ENCODE assay signal across 29 mouse cellular contexts in genomic region chr19:24929041-24929440, GRCm38 (mm10). TPM values are rescaled to one million over a fixed set of nuclear protein-coding genes. Genes with fewer than 3 reads are reported as not detected.
DNase-seq lines count a peak whose midpoint lies in the region; ATAC-seq and TF ChIP-seq lines count a peak whose summit lies in the region.
"Had no signal": no experiment of that assay in that cellular context is flagged by ENCODE, and none has a peak within 500 bp of the region (broad histone marks: within the 10 kb centered on the region; RNA-seq: fewer than 3 reads in every experiment).

No protein-coding gene starts in this region.

- WGBS in embryonic facial prominence, embryonic 14.5 days, result 35% methylated on average over 1 of the region's 1 CpGs
- WGBS in embryonic facial prominence, embryonic 10.5 days, result 20% methylated on average over 1 of the region's 1 CpGs
- WGBS in lung, postnatal 0 days, result 75% methylated on average over 1 of the region's 1 CpGs
- 65% methylated on average over 1 of the region's 1 CpGs for WGBS in lung, adult 2 months
- WGBS in forebrain, embryonic 11.5 days, result 33% methylated on average over 1 of the region's 1 CpGs

- H3K4me2 ChIP-seq in embryonic facial prominence, embryonic 14.5 days (ENCODE audit: low read depth, low read length), result no peak overlapping the region
- no peak overlapping the region for H3K4me2 ChIP-seq in lung, postnatal 0 days (replicated peaks; ENCODE audit: low read depth, low read length)
- H3K4me2 ChIP-seq in forebrain, embryonic 11.5 days (ENCODE audit: low read depth, low read length, severe bottlenecking), result no peak overlapping the region
- H3K4me2 ChIP-seq: embryonic facial prominence, embryonic 13.5 days; forebrain, embryonic 15.5 days; heart, embryonic 11.5 days; heart, embryonic 15.5 days; hindbrain, embryonic 13.5 days had no signal

- DNase-seq in embryonic facial prominence, embryonic 14.5 days (ENCODE audit: low spot score), result peak; percentile 84
- no peak for DNase-seq in embryonic facial prominence, embryonic 10.5 days (ENCODE audit: low spot score)
- peak; percentile 19 for DNase-seq in lung, postnatal 0 days (ENCODE audit: low spot score)
- no peak for DNase-seq in lung, adult 2 months
- peak; percentile 70 for DNase-seq in brain, adult 2 months (ENCODE audit: low read depth, low spot score)
- no peak for DNase-seq in gastrocnemius, postnatal 4 days (ENCODE audit: low spot score in 2 of 2)
- DNase-seq in forebrain, embryonic 11.5 days (ENCODE audit: low spot score), result no peak
- DNase-seq: adrenal gland, postnatal 10 days; cerebellum, adult 11-12 months; cerebellum, adult 9-10 months; cerebellum, postnatal 25 days; gastrocnemius, postnatal 10 days; heart, adult 2 months; heart, postnatal 14 days had no signal

- no peaks in the 10 kb centered on the region for H3K4me1 ChIP-seq in embryonic facial prominence, embryonic 14.5 days (ENCODE audit: control insufficient read depth, insufficient read depth, low read length)
- peaks cover 3% of the 10 kb centered on the region; the same call in 1 of the 2 replicates for H3K4me1 ChIP-seq in embryonic facial prominence, embryonic 10.5 days
- no peaks in the 10 kb centered on the region for H3K4me1 ChIP-seq in lung, postnatal 0 days (ENCODE audit: insufficient read depth, low read depth, low read length)
- no peaks in the 10 kb centered on the region for H3K4me1 ChIP-seq in lung, adult 2 months (ENCODE audit: control insufficient read depth, insufficient read depth, low read length)
- H3K4me1 ChIP-seq in forebrain, embryonic 11.5 days (replicated peaks; ENCODE audit: control insufficient read depth, insufficient read depth, low read length), result no peaks in the 10 kb centered on the region
- H3K4me1 ChIP-seq: forebrain, embryonic 15.5 days; heart, embryonic 15.5 days; hindbrain, embryonic 13.5 days had no signal

- no peak overlapping the region for H3K9ac ChIP-seq in embryonic facial prominence, embryonic 14.5 days (ENCODE audit: low read depth, low read length)
- no peak overlapping the region for H3K9ac ChIP-seq in lung, postnatal 0 days (replicated peaks; ENCODE audit: low read depth)
- H3K9ac ChIP-seq in forebrain, embryonic 11.5 days (ENCODE audit: low read length), result no peak overlapping the region
- H3K9ac ChIP-seq: embryonic facial prominence, embryonic 13.5 days; forebrain, embryonic 15.5 days; heart, embryonic 15.5 days; hindbrain, embryonic 13.5 days had no signal

- no peak for TF ChIP-seq CTCF in lung, postnatal 0 days (IDR thresholded peaks at IDR 0.05)
- no peak for TF ChIP-seq CTCF in lung, adult 2 months (IDR thresholded peaks at IDR 0.05; ENCODE audit: insufficient read depth, low read length)

- H3K9me3 ChIP-seq in embryonic facial prominence, embryonic 14.5 days (ENCODE audit: control insufficient read depth, low read length), result no peaks in the 10 kb centered on the region
- H3K9me3 ChIP-seq in embryonic facial prominence, embryonic 10.5 days, result no peaks in the 10 kb centered on the region
- H3K9me3 ChIP-seq in lung, postnatal 0 days (ENCODE audit: low read length), result no peaks in the 10 kb centered on the region
- H3K9me3 ChIP-seq in forebrain, embryonic 11.5 days (ENCODE audit: control insufficient read depth, low read length), result no peaks in the 10 kb centered on the region
- H3K9me3 ChIP-seq: embryonic facial prominence, embryonic 13.5 days; forebrain, embryonic 10.5 days; forebrain, embryonic 15.5 days; heart, embryonic 15.5 days; hindbrain, embryonic 13.5 days had no signal

- no peaks in the 10 kb centered on the region for H3K36me3 ChIP-seq in embryonic facial prominence, embryonic 14.5 days (ENCODE audit: control insufficient read depth, insufficient read depth, low read length)
- peaks cover 3% of the 10 kb centered on the region; the same call in 1 of the 2 replicates for H3K36me3 ChIP-seq in embryonic facial prominence, embryonic 10.5 days (replicated peaks)
- no peaks in the 10 kb centered on the region for H3K36me3 ChIP-seq in lung, postnatal 0 days (ENCODE audit: insufficient read depth, low read length)
- H3K36me3 ChIP-seq in forebrain, embryonic 11.5 days (ENCODE audit: control insufficient read depth, insufficient read depth, low read length), result no peaks in the 10 kb centered on the region
- H3K36me3 ChIP-seq: forebrain, embryonic 15.5 days; heart, embryonic 15.5 days; hindbrain, embryonic 13.5 days had no signal

- no peaks in the 10 kb centered on the region for H3K27me3 ChIP-seq in embryonic facial prominence, embryonic 14.5 days (replicated peaks; ENCODE audit: control insufficient read depth, insufficient read depth, low read length)
- H3K27me3 ChIP-seq in embryonic facial prominence, embryonic 10.5 days (replicated peaks; ENCODE audit: low read depth, poor library complexity, severe bottlenecking), result no peaks in the 10 kb centered on the region
- H3K27me3 ChIP-seq in lung, postnatal 0 days (replicated peaks; ENCODE audit: insufficient read depth, low read length), result no peaks in the 10 kb centered on the region
- no peaks in the 10 kb centered on the region for H3K27me3 ChIP-seq in forebrain, embryonic 11.5 days (ENCODE audit: control insufficient read depth, insufficient read depth, low read length)
- H3K27me3 ChIP-seq: embryonic facial prominence, embryonic 13.5 days; forebrain, embryonic 15.5 days; heart, embryonic 15.5 days; hindbrain, embryonic 13.5 days had no signal

- ATAC-seq in embryonic facial prominence, embryonic 14.5 days (ENCODE audit: low read depth), result peak; percentile 44; the same call in 1 of the 2 replicates
- ATAC-seq in lung, postnatal 0 days, result no peak
- ATAC-seq in forebrain, embryonic 11.5 days (replicated peaks; ENCODE audit: low FRiP score), result no peak
- ATAC-seq: forebrain, embryonic 15.5 days; hindbrain, postnatal 0 days had no signal

- no peak overlapping the region for H3K4me3 ChIP-seq in embryonic facial prominence, embryonic 14.5 days (ENCODE audit: low read depth, low read length)
- H3K4me3 ChIP-seq in embryonic facial prominence, embryonic 10.5 days, result no peak overlapping the region
- no peak overlapping the region for H3K4me3 ChIP-seq in lung, postnatal 0 days (ENCODE audit: low read depth, low read length)
- H3K4me3 ChIP-seq in lung, adult 2 months (replicated peaks; ENCODE audit: extremely low read depth, low read depth, low read length), result no peak overlapping the region
- no peak overlapping the region for H3K4me3 ChIP-seq in forebrain, embryonic 11.5 days (ENCODE audit: low read depth, low read length)
- H3K4me3 ChIP-seq: embryonic facial prominence, embryonic 13.5 days; erythroblast, embryonic 14.5 days; forebrain, embryonic 10.5 days; forebrain, embryonic 15.5 days; heart, adult 2 months; heart, embryonic 15.5 days; hindbrain, embryonic 13.5 days had no signal

- no peak overlapping the region for H3K27ac ChIP-seq in embryonic facial prominence, embryonic 14.5 days (replicated peaks; ENCODE audit: low read depth, low read length)
- no peak overlapping the region for H3K27ac ChIP-seq in embryonic facial prominence, embryonic 10.5 days (replicated peaks)
- H3K27ac ChIP-seq in lung, postnatal 0 days (ENCODE audit: low read length), result no peak overlapping the region
- H3K27ac ChIP-seq in forebrain, embryonic 11.5 days (ENCODE audit: low read depth, low read length), result no peak overlapping the region
- H3K27ac ChIP-seq: embryonic facial prominence, embryonic 13.5 days; forebrain, embryonic 10.5 days; forebrain, embryonic 15.5 days; heart, adult 2 months; heart, embryonic 15.5 days; hindbrain, embryonic 13.5 days; hindbrain, postnatal 0 days had no signal

- TF ChIP-seq EP300 in lung, postnatal 0 days (IDR thresholded peaks at IDR 0.05), result no peak

- TF ChIP-seq POLR2A in lung, adult 2 months (IDR thresholded peaks at IDR 0.05; ENCODE audit: borderline replicate concordance, extremely low read depth, low read depth, low read length), result no peak

RNA-seq across cellular contexts. Expression of gene Foxd4, which starts 28.0 kb away (rescaled TPM):
- not detected in 2 replicates for polyA plus RNA-seq in embryonic facial prominence, embryonic 14.5 days (2014; fragmentation: Nextera tagmentation; extraction: Ambion mirVana)
- polyA plus RNA-seq in embryonic facial prominence, embryonic 10.5 days (2016; fragmentation: Nextera tagmentation; extraction: Ambion mirVana), result not detected in 2 replicates
- 0.19 and 0.24 TPM in 2 replicates for polyA plus RNA-seq in lung, postnatal 0 days (2015; fragmentation: Nextera tagmentation; extraction: Ambion mirVana)
- 0.06 and 0.28 TPM in 2 replicates for polyA plus RNA-seq in lung, adult 2 months (2012; rRNA removed)
- not detected for total RNA-seq in gastrocnemius, postnatal 4 days (2021)
- polyA plus RNA-seq in forebrain, embryonic 11.5 days (2014; fragmentation: Nextera tagmentation; extraction: Ambion mirVana), result not detected in 2 replicates
- total RNA-seq: adrenal gland, postnatal 10 days; adrenal gland, postnatal 4 days; ES-E14; gastrocnemius, postnatal 10 days; heart, adult 2 months; heart, postnatal 14 days; hematopoietic stem cell, adult 5-6 weeks; hindbrain, postnatal 0 days had no signal
- polyA plus RNA-seq: cortical plate, adult 2 months; embryonic facial prominence, embryonic 13.5 days; erythroblast, embryonic 14.5 days; forebrain, embryonic 10.5 days; forebrain, embryonic 15.5 days; frontal cortex, adult 2 months; gonadal fat pad, adult 2 months; heart, adult 2 months; heart, embryonic 11.5 days; heart, embryonic 15.5 days; intestine, embryonic 14.5 days had no signal

RNA-seq across cellular contexts. Expression of gene Cbwd1, which starts 32.4 kb away (rescaled TPM):
- 18.6 and 20.0 TPM in 2 replicates for polyA plus RNA-seq in embryonic facial prominence, embryonic 14.5 days (2014; fragmentation: Nextera tagmentation; extraction: Ambion mirVana)
- polyA plus RNA-seq in embryonic facial prominence, embryonic 10.5 days (2016; fragmentation: Nextera tagmentation; extraction: Ambion mirVana), result 23.6 and 24.4 TPM in 2 replicates
- polyA plus RNA-seq in lung, postnatal 0 days (2015; fragmentation: Nextera tagmentation; extraction: Ambion mirVana), result 14.6 and 15.6 TPM in 2 replicates
- polyA plus RNA-seq in lung, adult 2 months (2012; rRNA removed), result 0.96 and 2.6 TPM in 2 replicates
- total RNA-seq in gastrocnemius, postnatal 4 days (2021), result 10 to 100 TPM; 11.5 to 13.0 TPM
- polyA plus RNA-seq in forebrain, embryonic 11.5 days (2014; fragmentation: Nextera tagmentation; extraction: Ambion mirVana), result 21.6 and 22.2 TPM in 2 replicates

RNA-seq across cellular contexts. Expression of gene Gm10053, which starts 53.6 kb away (rescaled TPM):
- polyA plus RNA-seq in embryonic facial prominence, embryonic 14.5 days (2014; fragmentation: Nextera tagmentation; extraction: Ambion mirVana), result 229 and 272 TPM in 2 replicates
- 316 and 320 TPM in 2 replicates for polyA plus RNA-seq in embryonic facial prominence, embryonic 10.5 days (2016; fragmentation: Nextera tagmentation; extraction: Ambion mirVana)
- 138 and 154 TPM in 2 replicates for polyA plus RNA-seq in lung, postnatal 0 days (2015; fragmentation: Nextera tagmentation; extraction: Ambion mirVana)
- 2.6 and 9.2 TPM in 2 replicates for polyA plus RNA-seq in lung, adult 2 months (2012; rRNA removed)
- total RNA-seq in gastrocnemius, postnatal 4 days (2021), result 100 to 1,000 TPM; 262 to 272 TPM
- 243 and 249 TPM in 2 replicates for polyA plus RNA-seq in forebrain, embryonic 11.5 days (2014; fragmentation: Nextera tagmentation; extraction: Ambion mirVana)

Comparison
In these comparisons a context has a peak if more than half of its experiments do, and no peak if none do; other contexts are left out.
1. DNase-seq: peak in embryonic facial prominence, embryonic 14.5 days (single experiment), lung, postnatal 0 days (single experiment) and brain, adult 2 months (single experiment); none in embryonic facial prominence, embryonic 10.5 days (single experiment), lung, adult 2 months (single experiment), gastrocnemius, postnatal 4 days (0 of 2) and forebrain, embryonic 11.5 days (single experiment).
2. RNA of gene Gm10053, which starts 53.6 kb away (polyA plus RNA-seq): 316 to 320 TPM in embryonic facial prominence, embryonic 10.5 days, 229 to 272 TPM in embryonic facial prominence, embryonic 14.5 days, 243 to 249 TPM in forebrain, embryonic 11.5 days and 138 to 154 TPM in lung, postnatal 0 days; 2.6 to 9.2 TPM in lung, adult 2 months; every median in the first group is over 10 times any median in the second.